Mouse (Mus musculus) thymus, adult 18-20 months (tissue): ENCODE measurements around the gene Frat2.
A peak's percentile ranks its signal among the peaks of the same experiment; 100 is the strongest.

Experiments
- DNase-seq, 2 experiments: peaks; one replicate each; pipeline ENCODE4 v3.0.0; 2022; ENCODE audit warnings: mixed read lengths in 2 of 2

Gene Frat2

GRCm38 (mm10) chr19:41817325-41817724 is 30.6 kb downstream of the Frat2 start:
- DNase-seq, result no peak

- DNase-seq, result no peak
Measured at GRCm38 (mm10) chr19:41816915-41817314, 31.0 kb downstream of the Frat2 start.

GRCm38 (mm10) chr19:41816410-41816809 is 31.5 kb downstream of the Frat2 start:
- no peak for DNase-seq

GRCm38 (mm10) chr19:41813374-41813773 is 34.6 kb downstream of the Frat2 start:
- no peak for DNase-seq

- no peak for DNase-seq
Measured at GRCm38 (mm10) chr19:41812525-41812924, 35.4 kb downstream of the Frat2 start.

- no peak for DNase-seq
Measured at GRCm38 (mm10) chr19:41810074-41810473, 37.9 kb downstream of the Frat2 start.

GRCm38 (mm10) chr19:41808104-41808634 is 39.8 kb downstream of the Frat2 start:
- DNase-seq, result no peak

- DNase-seq, result no peak
Measured at GRCm38 (mm10) chr19:41807497-41807896, 40.4 kb downstream of the Frat2 start.

GRCm38 (mm10) chr19:41805831-41806230 is 42.1 kb downstream of the Frat2 start:
- DNase-seq, result no peak

- DNase-seq, result peak; percentile 51 to 70
Measured at GRCm38 (mm10) chr19:41803322-41803721, 44.6 kb downstream of the Frat2 start.

GRCm38 (mm10) chr19:41801742-41802369 is 46.1 kb downstream of the Frat2 start, which contains the start of gene Arhgap19:
TSS of gene Arhgap19 (minus strand) at chr19:41802047.
- DNase-seq, result peak; percentile 83 to 88

GRCm38 (mm10) chr19:41800986-41801741 is 46.8 kb downstream of the Frat2 start:
- no peak for DNase-seq

GRCm38 (mm10) chr19:41800451-41800850 is 47.5 kb downstream of the Frat2 start:
- no peak for DNase-seq

GRCm38 (mm10) chr19:41797536-41797935 is 50.4 kb downstream of the Frat2 start:
- no peak for DNase-seq

GRCm38 (mm10) chr19:41796789-41797327 is 51.1 kb downstream of the Frat2 start:
- no peak for DNase-seq

GRCm38 (mm10) chr19:41796148-41796760 is 51.7 kb downstream of the Frat2 start:
- no peak for DNase-seq
